Mouse (Mus musculus): ENCODE results near the gene Odf3l2.

- TF ChIP-seq USF1 (IDR thresholded peaks at IDR 0.05; ENCODE audit: low read depth, low read length): no peak
- 0 out of 2 replicates have a peak, but pooled peaks have one; percentile 33 for TF ChIP-seq MXI1 (IDR thresholded peaks at IDR 0.05; ENCODE audit: low read depth, low read length)
- TF ChIP-seq POLR2A (IDR thresholded peaks at IDR 0.05; ENCODE audit: control insufficient read depth in 1 of 2, insufficient read depth in 1 of 2, low read depth in 1 of 2, low read length in 2 of 2, poor library complexity in 1 of 2): 0 out of 4 replicates have a peak, but pooled peaks of 1 of the 2 experiments have one; percentile 49
- TF ChIP-seq EP300 (IDR thresholded peaks at IDR 0.05; ENCODE audit: low read depth in 1 of 2, low read length in 2 of 2): no peak; a peak in 2 of 4 replicates
- TF ChIP-seq MYC (IDR thresholded peaks at IDR 0.05; ENCODE audit: low read depth, low read length): no peak
Observed at GRCm38 (mm10) chr10:79668771-79669575, 23.4 kb upstream of the Odf3l2 start, which contains the start of gene Tpgs1.

Data from MEL (cell line).